Mouse (Mus musculus): ENCODE measurements at regions not wholly inside any gene's neighbourhood (a gene's known extent, or its start where the extent isn't known, plus 50 kb on each side); places are given as distances from the start of the nearest gene placed in this dataset.
"Not testable (repeated sequence)": the region's sequence is repeated elsewhere in the genome, so short reads cannot be mapped to it uniquely, and the experiment has no call there.

- DNase-seq (ENCODE audit: low spot score): no peak
Observed at GRCm38 (mm10) chr10:10116442-10116841, 215.6 kb upstream of the Stxbp5 start.

- DNase-seq (ENCODE audit: low spot score): no peak
Observed at GRCm38 (mm10) chr10:10113256-10113655, 212.4 kb upstream of the Stxbp5 start.

GRCm38 (mm10) chr10:10111055-10111454 lies 210.2 kb upstream of the Stxbp5 start:
- no peak for DNase-seq (ENCODE audit: low spot score)

GRCm38 (mm10) chr10:10109867-10110266 lies 209.0 kb upstream of the Stxbp5 start:
- DNase-seq (ENCODE audit: low spot score): no peak

GRCm38 (mm10) chr10:10107123-10107525 lies 206.2 kb upstream of the Stxbp5 start:
- peak; percentile 68 for DNase-seq (ENCODE audit: low spot score)

- no peak for DNase-seq (ENCODE audit: low spot score)
Observed at GRCm38 (mm10) chr10:10106646-10107045, 205.8 kb upstream of the Stxbp5 start.

DNA sequence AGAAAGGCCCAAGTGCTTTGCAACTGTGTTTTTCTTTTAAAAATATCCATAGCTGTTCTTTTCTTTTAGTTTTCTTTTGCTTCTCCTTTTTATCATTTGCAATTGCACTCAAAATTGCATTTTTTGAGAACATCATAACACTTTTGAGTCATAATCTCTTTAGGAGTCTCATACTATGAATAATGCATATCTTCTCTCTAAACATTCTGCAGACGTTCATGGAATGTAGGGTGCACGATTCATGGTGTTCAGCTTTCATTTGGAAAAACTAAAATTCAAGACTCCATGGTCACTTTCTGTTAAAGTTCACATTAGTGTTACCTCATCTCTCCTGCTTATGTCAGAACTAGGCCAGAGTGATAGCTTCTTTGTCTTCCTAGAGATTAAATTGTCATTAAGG lies 200.8 kb upstream of the Stxbp5 start:
- no peak for DNase-seq (ENCODE audit: low spot score)

DNA sequence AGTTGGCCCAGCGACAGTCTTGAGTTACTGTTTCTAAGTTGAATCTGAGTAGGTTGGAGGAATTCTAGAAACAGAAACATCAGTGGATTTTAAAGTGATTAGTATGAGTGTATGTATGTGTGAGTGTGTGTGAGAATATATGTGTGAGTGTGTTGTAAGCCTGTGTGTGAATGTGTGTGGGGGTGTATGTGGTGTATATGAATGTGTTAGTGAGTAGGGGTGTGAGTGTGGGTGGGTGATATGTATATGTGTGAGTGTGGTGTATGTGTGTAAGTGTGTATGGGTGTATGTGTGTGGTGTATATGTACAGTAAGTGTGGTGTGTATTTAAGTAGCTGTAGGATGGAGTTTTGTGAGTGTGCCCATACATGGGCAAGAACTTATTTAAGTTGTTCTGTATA lies 197.6 kb upstream of the Stxbp5 start:
- no peak for DNase-seq (ENCODE audit: low spot score)

GRCm38 (mm10) chr10:10094113-10094512 lies 193.2 kb upstream of the Stxbp5 start:
- DNase-seq (ENCODE audit: low spot score): no peak

DNA sequence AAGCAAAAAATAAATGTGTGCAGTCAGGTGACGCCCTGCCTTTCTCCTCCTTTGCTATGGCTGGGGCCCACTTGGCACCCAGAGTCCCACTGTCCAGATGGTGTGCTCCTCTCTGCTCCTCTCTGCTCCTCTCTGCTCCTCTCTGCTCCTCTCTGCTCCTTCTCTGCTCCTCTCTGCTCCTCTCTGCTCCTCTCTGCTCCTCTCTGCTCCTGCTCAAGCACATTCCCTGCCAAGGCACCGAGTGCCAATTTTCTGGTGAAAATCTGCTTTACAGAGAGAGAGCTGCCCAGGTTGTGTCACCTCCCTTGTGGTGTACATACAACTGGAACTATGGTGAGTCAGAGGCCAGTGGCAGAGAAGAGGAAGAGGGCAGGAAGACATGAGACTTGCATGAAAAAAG lies 192.8 kb upstream of the Stxbp5 start:
- no peak for DNase-seq (ENCODE audit: low spot score)

GRCm38 (mm10) chr10:10085934-10086333 lies 185.1 kb upstream of the Stxbp5 start:
- no peak for DNase-seq (ENCODE audit: low spot score)

GRCm38 (mm10) chr10:10070146-10070545 lies 169.3 kb upstream of the Stxbp5 start:
- no peak for DNase-seq (ENCODE audit: low spot score)

DNA sequence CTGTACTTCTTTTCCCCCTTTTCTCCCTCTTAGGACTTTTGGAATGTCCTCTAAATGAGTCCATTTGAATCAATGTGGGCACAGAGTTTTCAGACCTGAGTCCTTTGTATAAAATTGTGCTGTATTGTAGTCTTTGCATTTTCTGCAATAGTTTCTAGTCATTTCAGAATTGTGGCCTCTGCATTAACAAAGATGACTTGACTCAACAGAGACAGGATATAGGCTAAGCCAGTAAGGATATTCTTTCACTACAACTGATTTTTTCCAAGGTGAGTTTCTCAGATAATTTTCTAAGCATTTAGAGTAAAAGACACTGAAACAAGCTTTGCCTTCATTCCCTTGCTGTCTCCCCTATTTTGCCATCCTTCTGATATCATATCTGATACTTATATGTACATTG lies 168.8 kb upstream of the Stxbp5 start:
- not testable (repeated sequence) for DNase-seq (ENCODE audit: low spot score)

DNA sequence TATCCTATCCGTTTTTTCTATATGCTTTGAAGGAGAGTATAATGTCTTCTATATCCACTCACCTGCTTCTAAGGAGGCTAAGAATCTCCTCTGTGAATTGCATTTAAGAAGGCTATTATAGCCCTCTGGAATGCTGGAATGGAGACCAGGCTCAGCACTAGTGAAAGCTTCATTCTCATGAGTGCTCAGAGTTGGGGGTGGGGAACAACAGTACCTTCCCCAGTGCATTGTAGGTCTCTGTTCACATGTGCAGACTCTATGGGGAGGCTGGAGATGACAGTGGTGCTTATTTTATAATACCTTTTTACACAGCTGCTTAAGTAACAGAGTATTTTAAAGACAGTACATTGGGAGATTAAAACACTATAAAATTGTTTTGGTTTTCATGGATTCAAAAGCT lies 145.9 kb upstream of the Stxbp5 start:
- no peak for DNase-seq (ENCODE audit: low spot score)

DNA sequence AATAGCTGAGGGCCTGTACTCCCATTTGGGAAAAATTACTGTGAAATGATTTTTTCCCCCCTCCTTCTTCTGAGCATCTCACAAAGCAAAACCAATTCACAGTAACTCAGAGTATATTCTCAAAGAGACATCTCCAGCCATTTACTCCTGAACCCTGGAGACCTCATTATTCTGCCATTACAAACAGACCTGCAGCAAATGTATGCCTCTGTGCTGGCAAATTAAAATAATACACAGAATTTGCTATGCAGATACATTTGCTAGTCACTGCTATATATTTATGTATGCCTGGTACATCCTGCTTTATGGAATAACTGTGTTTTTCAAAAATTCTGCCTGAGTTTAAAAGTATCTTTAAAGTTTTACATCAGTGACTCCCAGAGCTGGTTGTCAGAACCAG lies 145.4 kb upstream of the Stxbp5 start:
- no peak for DNase-seq (ENCODE audit: low spot score)

DNA sequence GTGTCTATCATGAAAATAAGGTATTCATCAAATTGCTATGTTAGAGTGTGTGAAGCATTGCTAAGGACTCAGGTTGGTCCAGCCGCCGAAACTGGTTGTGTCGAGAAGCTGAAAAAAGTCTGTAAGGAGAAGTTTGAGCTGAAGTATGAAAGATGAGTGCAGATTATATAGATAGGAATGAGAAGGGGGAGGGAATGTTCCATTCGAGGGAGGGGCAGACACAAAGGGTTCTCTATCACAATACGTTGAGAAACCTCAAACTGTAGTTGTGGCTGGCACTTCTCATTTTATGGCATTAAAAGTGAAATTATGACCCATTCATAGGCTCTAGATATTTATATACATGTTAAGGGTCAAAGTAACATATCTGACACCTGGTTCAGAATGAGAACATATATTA lies 108.4 kb upstream of the Stxbp5 start:
- DNase-seq (ENCODE audit: low spot score): no peak

GRCm38 (mm10) chr10:9998621-9999020 lies 97.7 kb upstream of the Stxbp5 start:
- no peak for DNase-seq (ENCODE audit: low spot score)

GRCm38 (mm10) chr10:9996211-9996610 lies 95.3 kb upstream of the Stxbp5 start:
- DNase-seq (ENCODE audit: low spot score): no peak

DNA sequence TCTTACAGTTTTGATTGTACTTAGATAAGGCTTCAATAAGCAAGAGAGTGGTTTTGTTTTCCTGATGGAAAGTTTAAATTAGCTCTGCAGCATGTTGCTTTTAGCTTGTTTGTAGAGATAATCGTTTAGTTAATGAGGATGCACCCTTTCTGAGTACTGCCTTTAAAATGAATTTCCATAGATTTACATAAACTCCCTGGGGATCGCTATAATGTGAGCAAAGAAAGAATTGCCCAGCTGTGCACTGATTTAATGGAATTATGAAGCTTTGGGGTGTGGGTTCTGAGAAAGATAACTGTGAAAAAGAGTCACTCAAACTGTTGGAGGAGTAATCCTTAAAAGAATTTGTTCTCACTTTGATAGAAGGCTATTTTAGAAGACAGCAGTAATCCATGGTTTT lies 91.9 kb upstream of the Stxbp5 start:
- DNase-seq (ENCODE audit: low spot score): no peak

DNA sequence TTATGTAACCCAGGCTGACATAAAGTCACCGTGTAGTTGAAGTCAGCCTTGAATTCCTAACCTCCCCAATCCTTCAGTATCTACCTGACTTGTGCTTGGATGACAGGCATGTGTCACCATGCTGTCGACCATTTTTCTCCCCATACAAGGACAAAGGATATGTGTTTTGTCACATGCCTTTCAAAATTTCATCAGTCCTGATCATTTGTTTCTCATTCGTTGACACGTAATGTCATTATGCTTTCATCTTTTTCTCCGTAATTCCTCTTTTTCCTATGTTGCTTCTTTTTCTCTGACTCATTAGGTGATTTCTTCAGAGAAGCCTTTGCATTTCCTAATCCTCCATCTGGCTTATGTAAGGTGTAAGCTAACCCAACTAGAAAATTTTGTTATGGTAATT lies 84.5 kb upstream of the Stxbp5 start:
- no peak for DNase-seq (ENCODE audit: low spot score)

DNA sequence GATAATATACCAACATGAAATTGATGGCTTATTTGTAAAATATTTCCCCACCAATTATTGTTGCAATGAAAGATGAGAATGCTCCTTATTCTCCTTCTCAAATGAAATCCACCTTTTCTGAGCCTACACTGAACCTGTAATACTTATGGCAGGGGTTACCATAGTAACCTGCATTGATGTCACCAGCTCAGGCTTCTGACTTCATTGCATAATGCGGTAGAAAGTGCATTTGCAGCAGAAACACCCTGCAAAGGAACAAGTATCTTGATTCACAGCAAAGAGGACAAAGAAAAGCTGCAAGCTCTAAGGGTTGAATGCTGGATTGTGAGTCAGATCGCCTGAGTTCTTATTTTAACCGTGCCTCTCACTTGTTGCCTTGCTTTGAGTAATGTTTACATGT lies 75.5 kb upstream of the Stxbp5 start:
- no peak for DNase-seq (ENCODE audit: low spot score)
